Mouse (Mus musculus) CH12.LX (cell line): Measurements from ENCODE around the gene Rras. TPM values are rescaled to one million over a fixed set of nuclear protein-coding genes. Genes with fewer than 3 reads are reported as not detected.

ENCODE experiments used
- DNase-seq: peaks from one replicate; pipeline ENCODE4 v3.0.0-alpha.2; 2013; ENCODE audit errors: extremely low read depth
- H3K27ac ChIP-seq: 2 replicates; pipeline ENCODE4 v1.5.1; 2012; ENCODE audit warnings: low read depth, mild to moderate bottlenecking, control low read depth, moderate library complexity; ENCODE audit not compliant: insufficient read depth
- H3K27me3 ChIP-seq: replicated peaks from 2 replicates; pipeline ENCODE3; 2012; ENCODE audit warnings: inconsistent platforms
- H3K36me3 ChIP-seq, 2 experiments: replicated peaks in 1 of 2; 2 replicates each; pipeline versions ENCODE3 to v1.6.1; 2012; ENCODE audit warnings: inconsistent platforms in 1 of 2, low read length in 1 of 2, mild to moderate bottlenecking in 1 of 2, mixed read lengths in 1 of 2, moderate library complexity in 1 of 2; ENCODE audit not compliant: control insufficient read depth in 1 of 2, insufficient read depth in 1 of 2
- H3K4me1 ChIP-seq, 2 experiments: 2 replicates each; pipeline ENCODE4 v1.6.1; 2012; ENCODE audit warnings: inconsistent platforms in 1 of 2, moderate library complexity in 1 of 2; ENCODE audit not compliant: insufficient read depth in 2 of 2, control insufficient read depth in 1 of 2
- H3K4me2 ChIP-seq: 2 replicates; pipeline ENCODE4 v1.6.1; 2012; ENCODE audit warnings: low read depth, mild to moderate bottlenecking, control low read depth; ENCODE audit not compliant: poor library complexity, insufficient read depth, severe bottlenecking
- H3K4me3 ChIP-seq, 3 experiments: fragments of 150-350 bp in 1 of 3; sonication (generic) in 1 of 3; replicated peaks in 1 of 3; 2 replicates each; pipeline versions ENCODE3 to v1.5.1; 2011 to 2012; ENCODE audit warnings: low read depth in 2 of 3, low read length in 2 of 3, mild to moderate bottlenecking in 2 of 3, moderate library complexity in 2 of 3, control low read depth in 1 of 3, improper control_type of control experiment in 1 of 3, inconsistent platforms in 1 of 3, mixed read lengths in 1 of 3; ENCODE audit not compliant: poor library complexity in 1 of 3
- H3K79me2 ChIP-seq: replicated peaks from 2 replicates; pipeline ENCODE4 v1.6.1; 2012; ENCODE audit warnings: mild to moderate bottlenecking, moderate library complexity; ENCODE audit not compliant: control insufficient read depth, poor library complexity, insufficient read depth, severe bottlenecking; ENCODE audit errors: extremely low read depth
- H3K9ac ChIP-seq: 2 replicates; pipeline ENCODE4 v1.6.1; 2012; ENCODE audit warnings: low read depth, mild to moderate bottlenecking, control low read depth, moderate library complexity; ENCODE audit not compliant: insufficient read depth
- H3K9me3 ChIP-seq: replicated peaks from 2 replicates; pipeline ENCODE3; 2012; ENCODE audit warnings: low read length, inconsistent platforms, mixed read lengths
- CHD2 ChIP-seq: IDR thresholded peaks from 2 replicates; pipeline ENCODE4 v1.6.1; 2011; ENCODE audit warnings: low read length, improper control_type of control experiment
- E2F4 ChIP-seq: IDR thresholded peaks from 2 replicates; pipeline ENCODE4 v1.6.1; 2011; ENCODE audit warnings: low read depth, low read length, improper control_type of control experiment; ENCODE audit not compliant: insufficient replicate concordance
- EP300 ChIP-seq: IDR thresholded peaks from 2 replicates; pipeline ENCODE4 v1.6.1; 2011; ENCODE audit warnings: low read length, improper control_type of control experiment
- ETS1 ChIP-seq: conservative IDR thresholded peaks from 2 replicates; pipeline ENCODE4 v1.6.1; 2012; ENCODE audit warnings: low read depth, mild to moderate bottlenecking, inconsistent platforms, low read length, improper control_type of control experiment, moderate library complexity
- GABPA ChIP-seq: IDR thresholded peaks from 2 replicates; pipeline ENCODE4 v1.6.1; 2012; ENCODE audit warnings: low read depth, low read length, improper control_type of control experiment, inconsistent platforms; ENCODE audit not compliant: insufficient replicate concordance
- IRF4 ChIP-seq: IDR thresholded peaks from 2 replicates; pipeline ENCODE4 v1.6.1; 2014; ENCODE audit warnings: low read depth, mild to moderate bottlenecking, inconsistent platforms, low read length, improper control_type of control experiment
- JUND ChIP-seq: conservative IDR thresholded peaks from 2 replicates; pipeline ENCODE4 v1.6.1; 2011; ENCODE audit warnings: low read depth, low read length, improper control_type of control experiment
- MAX ChIP-seq: IDR thresholded peaks from 2 replicates; pipeline ENCODE4 v1.6.1; 2011; ENCODE audit warnings: low read length, improper control_type of control experiment
- MEF2A ChIP-seq: IDR thresholded peaks from 2 replicates; pipeline ENCODE4 v1.6.1; 2014; ENCODE audit warnings: low read depth, mild to moderate bottlenecking, inconsistent platforms, low read length, improper control_type of control experiment, borderline replicate concordance
- MXI1 ChIP-seq: IDR thresholded peaks from 2 replicates; pipeline ENCODE4 v1.6.1; 2011; ENCODE audit warnings: mild to moderate bottlenecking, low read depth, low read length, improper control_type of control experiment
- MYC ChIP-seq: IDR thresholded peaks from 2 replicates; pipeline ENCODE4 v1.6.1; 2011; ENCODE audit warnings: low read depth, mild to moderate bottlenecking, improper control_type of control experiment, low read length
- NELFE ChIP-seq: IDR thresholded peaks from 2 replicates; pipeline ENCODE4 v1.6.1; 2011; ENCODE audit warnings: low read depth, low read length, improper control_type of control experiment
- NRF1 ChIP-seq: IDR thresholded peaks from 2 replicates; pipeline ENCODE4 v1.6.1; 2014; ENCODE audit warnings: low read depth, mild to moderate bottlenecking, inconsistent platforms, low read length, improper control_type of control experiment, moderate library complexity
- PAX5 ChIP-seq: IDR thresholded peaks from 2 replicates; pipeline ENCODE4 v1.6.1; 2012; ENCODE audit warnings: low read length, inconsistent platforms, mixed read lengths
- RCOR1 ChIP-seq: conservative IDR thresholded peaks from 2 replicates; pipeline ENCODE4 v1.6.1; 2012; ENCODE audit warnings: low read depth, mild to moderate bottlenecking, inconsistent platforms, low read length, improper control_type of control experiment
- SIN3A ChIP-seq: IDR thresholded peaks from 2 replicates; pipeline ENCODE4 v1.6.1; 2012; ENCODE audit warnings: low read length, improper control_type of control experiment, inconsistent platforms
- TCF12 ChIP-seq: IDR thresholded peaks from 2 replicates; pipeline ENCODE4 v1.6.1; 2014; ENCODE audit warnings: low read depth, mild to moderate bottlenecking, inconsistent platforms, low read length, improper control_type of control experiment
- USF1 ChIP-seq: IDR thresholded peaks from 2 replicates; pipeline ENCODE4 v1.6.1; 2014; ENCODE audit warnings: low read depth, mild to moderate bottlenecking, inconsistent platforms, low read length, improper control_type of control experiment
- USF2 ChIP-seq: conservative IDR thresholded peaks from 2 replicates; pipeline ENCODE4 v1.6.1; 2011; ENCODE audit warnings: low read depth, low read length, improper control_type of control experiment
- ZC3H11A ChIP-seq: IDR thresholded peaks from 2 replicates; pipeline ENCODE4 v1.6.1; 2012; ENCODE audit warnings: low read depth, mild to moderate bottlenecking, inconsistent platforms, low read length, improper control_type of control experiment
- ZKSCAN1 ChIP-seq: IDR thresholded peaks from 2 replicates; pipeline ENCODE4 v1.6.1; 2012; ENCODE audit warnings: low read depth, inconsistent platforms, low read length, improper control_type of control experiment, borderline replicate concordance
- ZMIZ1 ChIP-seq: IDR thresholded peaks from 2 replicates; pipeline ENCODE4 v1.6.1; 2012; ENCODE audit warnings: low read depth, mild to moderate bottlenecking, inconsistent platforms, low read length, improper control_type of control experiment
- ZNF384 ChIP-seq: IDR thresholded peaks from 2 replicates; pipeline ENCODE4 v1.6.1; 2012; ENCODE audit warnings: low read depth, low read length, improper control_type of control experiment, inconsistent platforms
- dilution Hi-C: fragments of 300-500 bp; cut with MboI; formaldehyde crosslinking; loops from 2 replicates; pipeline ENCODE4 v1.14.3; 2020; ENCODE audit warnings: low sequenced_read_pairs; ENCODE audit not compliant: extremely low pct_unique_long_range_greater_than_20kb, extremely low pct_ligation_motif_present
- in situ Hi-C: fragments of 300-500 bp; cut with MboI; formaldehyde crosslinking; loops from 3 replicates; pipeline ENCODE4 v1.14.3; 2019; ENCODE audit warnings: low sequenced_read_pairs, low pct_ligation_motif_present, low pct_unique_long_range_greater_than_20kb, mixed read lengths
- polyA plus RNA-seq: library from polyadenylated mRNA; unstranded; fragments of >175 nt; gene quantifications from 2 replicates; pipeline ENCODE4 v1.2.1, GENCODE M21; 2012; ENCODE audit warnings: low read depth; ENCODE audit not compliant: insufficient read length
- total RNA-seq, 2 experiments: library from RNA; depleted of rRNA; stranded (reverse); fragments of 300-350 nt in 1 of 2; fragments of >200 nt in 1 of 2; gene quantifications; 2 replicates each; pipeline ENCODE4 v1.2.3; 2012 to 2014

The Rras gene
- total and polyA plus RNA-seq, 3 experiments = 7.2 to 19.8 (median 10.6) TPM

GRCm38 (mm10) chr7:45040851-45041250, 23.1 kb downstream of the Rras start:
- H3K36me3 ChIP-seq = peaks cover 66 to 89% of the 10 kb centered on the region in 2 experiments
- H3K4me3 ChIP-seq = no peak overlapping the region
- no peak overlapping the region for H3K9ac ChIP-seq
- H3K4me1 ChIP-seq = no peaks in the 10 kb centered on the region
- H3K4me2 ChIP-seq = no peak overlapping the region
- no peak overlapping the region for H3K27ac ChIP-seq
- DNase-seq = no peak
- peaks cover 2% of the 10 kb centered on the region; the same call in 1 of the 2 replicates for H3K79me2 ChIP-seq
- H3K27me3 ChIP-seq = no peaks in the 10 kb centered on the region
- no peaks in the 10 kb centered on the region for H3K9me3 ChIP-seq
- TF ChIP-seq NELFE = no peak
- no peak for TF ChIP-seq TCF12
- TF ChIP-seq ETS1 = no peak
- TF ChIP-seq JUND = no peak
- TF ChIP-seq MYC = no peak
- TF ChIP-seq USF2 = no peak
- no peak for TF ChIP-seq PAX5
- no peak for TF ChIP-seq MXI1
- in situ Hi-C loops = no loop called here
- dilution Hi-C loops = no loop called here

- Histone ChIP-seq H3K27ac (no peak overlapping the region), H3K9me3 (no peaks in the 10 kb centered on the region), H3K79me2 (peaks cover 2% of the 10 kb centered on the region; the same call in 1 of the 2 replicates), H3K4me1 (no peaks in the 10 kb centered on the region), H3K36me3 (peaks cover 75 to 89% of the 10 kb centered on the region in 2 experiments), H3K27me3 (no peaks in the 10 kb centered on the region), H3K9ac (no peak overlapping the region), H3K4me3 (no peak overlapping the region), H3K4me2 (no peak overlapping the region)
- TF ChIP-seq MAX (no peak), E2F4 (no peak), ZMIZ1 (no peak), ETS1 (no peak), USF1 (no peak), JUND (no peak), USF2 (no peak), CHD2 (no peak), SIN3A (no peak), IRF4 (no peak), MEF2A (no peak), EP300 (no peak), GABPA (no peak), ZC3H11A (no peak), NRF1 (no peak), MYC (no peak), ZKSCAN1 (no peak), ZNF384 (no peak), PAX5 (no peak), RCOR1 (no peak)
- no peak for DNase-seq
- dilution Hi-C loops = no loop called here
- in situ Hi-C loops = no loop called here
Observed at GRCm38 (mm10) chr7:45043307-45043706, 25.5 kb downstream of the Rras start.
